Mouse (Mus musculus) E14TG2a.4 (cell line): ENCODE measurements around the gene Nit2.

Experiments used
- CTCF ChIP-seq: conservative IDR thresholded peaks from 2 replicates; pipeline ENCODE4 v1.5.1; 2014; ENCODE audit warnings: low read length
- NANOG ChIP-seq: IDR thresholded peaks from 2 replicates; pipeline ENCODE4 v1.6.1; 2014; ENCODE audit warnings: borderline replicate concordance, low read length, mixed read lengths

DNA sequence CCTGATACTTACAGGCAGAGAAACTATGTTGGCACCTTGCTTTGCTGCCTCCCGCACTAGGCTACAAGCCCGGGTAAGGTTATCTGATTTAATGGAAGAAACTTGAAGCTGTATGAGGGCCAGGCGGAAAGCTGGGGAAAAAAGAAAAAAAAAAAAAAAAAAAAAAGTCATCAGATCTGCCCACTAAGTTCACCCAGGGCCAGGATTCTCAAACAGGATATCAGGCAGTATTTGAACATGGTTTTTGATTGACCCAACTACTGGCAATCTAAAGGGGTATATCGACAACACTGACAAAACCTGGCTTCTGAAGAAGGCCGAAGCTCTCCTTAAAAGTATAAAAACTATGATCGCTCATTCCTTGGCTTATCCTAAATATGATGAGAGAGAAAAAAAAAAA is 1.1 kb downstream of the Nit2 start:
- TF ChIP-seq NANOG (no peak), CTCF (no peak)
